Mouse (Mus musculus) embryonic facial prominence, embryonic 15.5 days (tissue): Measurements from ENCODE around the gene Cradd. TPM values are rescaled to one million over a fixed set of nuclear protein-coding genes. Genes with fewer than 3 reads are reported as not detected.

ENCODE experiments used
- ATAC-seq: fragments of 200-750 bp; cut with Nextera tagmentation; 2 replicates; pipeline ENCODE4 v1.8.0; 2017; ENCODE audit warnings: low read depth, moderate TSS enrichment; ENCODE audit not compliant: insufficient number of reproducible peaks, low FRiP score, low TSS enrichment
- H3K27ac ChIP-seq: fragments of 300-500 bp; sonication (generic); replicated peaks from 2 replicates; pipeline ENCODE4 v1.5.1; 2015; ENCODE audit warnings: mild to moderate bottlenecking, inconsistent platforms
- H3K27me3 ChIP-seq: fragments of 300-500 bp; sonication (generic); 2 replicates; pipeline ENCODE4 v1.6.1; 2015; ENCODE audit warnings: inconsistent platforms
- H3K36me3 ChIP-seq: fragments of 300-500 bp; sonication (generic); 2 replicates; pipeline ENCODE4 v1.6.1; 2015; ENCODE audit warnings: mild to moderate bottlenecking, inconsistent platforms
- H3K4me1 ChIP-seq: fragments of 300-500 bp; sonication (generic); 2 replicates; pipeline ENCODE4 v1.6.1; 2015; ENCODE audit warnings: inconsistent platforms
- H3K4me2 ChIP-seq: fragments of 300-500 bp; sonication (generic); replicated peaks from 2 replicates; pipeline ENCODE4 v1.6.1; 2015; ENCODE audit warnings: mild to moderate bottlenecking, inconsistent platforms
- H3K4me3 ChIP-seq: fragments of 300-500 bp; sonication (generic); replicated peaks from 2 replicates; pipeline ENCODE4 v1.5.1; 2015; ENCODE audit warnings: mild to moderate bottlenecking, inconsistent platforms
- H3K9ac ChIP-seq: fragments of 300-500 bp; sonication (generic); 2 replicates; pipeline ENCODE4 v1.6.1; 2015; ENCODE audit warnings: inconsistent platforms
- H3K9me3 ChIP-seq: fragments of 300-500 bp; sonication (generic); replicated peaks from 2 replicates; pipeline ENCODE4 v1.6.1; 2016; ENCODE audit warnings: inconsistent platforms
- WGBS: fragments of 180-500 bp; shearing (Covaris S2); methylation state at CpG from one replicate; pipeline ENCODE4 v1.1.7; 2015; 5-methylcytosine and 5-hydroxymethylcytosine counted together
- polyA plus RNA-seq: library from polyadenylated mRNA; unstranded; fragments of >200 nt; fragmentation: Nextera tagmentation; extraction: Ambion mirVana; gene quantifications from 2 replicates; pipeline ENCODE4 v1.2.1, GENCODE M21; 2015

The Cradd gene
- 9.2 and 11.1 TPM in 2 replicates for polyA plus RNA-seq

DNA sequence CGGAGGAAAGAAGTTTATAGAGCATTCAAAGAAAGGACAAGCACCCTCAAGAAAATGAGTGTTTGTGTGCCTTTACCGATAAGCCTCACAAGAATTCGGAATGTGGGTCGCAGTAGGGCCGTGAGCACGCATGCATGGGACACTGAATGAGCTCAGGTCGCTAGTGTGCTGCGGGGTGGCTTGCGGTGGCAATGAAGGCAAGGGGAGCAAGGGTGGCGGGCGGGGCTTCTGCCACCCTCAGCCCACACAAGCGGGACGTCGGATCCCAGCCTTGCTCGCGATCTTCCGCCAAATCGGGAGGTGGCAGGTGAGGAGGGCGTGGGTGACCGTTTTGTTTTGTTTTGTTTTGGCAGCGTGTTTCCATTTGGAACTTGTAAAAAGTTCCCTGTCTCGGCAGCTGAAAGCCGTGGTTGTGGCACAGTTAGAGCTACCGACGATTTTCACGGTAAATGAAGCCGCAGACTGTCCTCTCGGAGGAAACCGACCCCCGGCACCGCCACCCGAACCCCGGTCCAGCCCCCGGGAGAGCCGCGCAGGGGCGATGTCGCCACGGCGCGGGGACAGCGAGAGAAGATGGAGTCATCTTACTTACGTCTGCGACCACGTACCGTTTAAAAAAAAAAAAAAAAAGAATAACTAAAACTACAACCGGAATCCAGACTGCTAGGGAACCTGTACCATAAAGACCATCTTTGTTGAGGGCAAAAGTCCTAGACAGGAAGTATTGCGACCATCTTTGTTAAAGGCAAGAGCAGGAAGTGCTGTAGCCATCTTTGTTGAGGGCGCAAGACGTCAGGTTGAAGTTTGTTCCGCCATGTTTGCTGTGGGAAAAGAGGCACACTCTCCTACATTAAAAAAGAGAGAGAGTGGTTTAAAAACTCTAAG is at the start of gene Cradd:
Gene Cradd, minus strand, starts transcription at position 741 of the 885 bp plus-strand sequence.
- H3K4me1 ChIP-seq, result peaks cover 16% of the 10 kb centered on the region; the same call in 1 of the 2 replicates
- peak within 1 kb of the TSS; percentile 67 for H3K4me3 ChIP-seq
- H3K9me3 ChIP-seq, result no peaks in the 10 kb centered on the region
- peak within 1 kb of the TSS; percentile 76 for H3K4me2 ChIP-seq
- H3K27ac ChIP-seq, result peak within 1 kb of the TSS; percentile 96
- under 1% methylated on average over 51 of the region's 51 CpGs for WGBS
- H3K36me3 ChIP-seq, result no peaks in the 10 kb centered on the region
- peak; percentile 87 for ATAC-seq
- peak within 1 kb of the TSS; percentile 74 for H3K9ac ChIP-seq
- H3K27me3 ChIP-seq, result no peaks in the 10 kb centered on the region

DNA sequence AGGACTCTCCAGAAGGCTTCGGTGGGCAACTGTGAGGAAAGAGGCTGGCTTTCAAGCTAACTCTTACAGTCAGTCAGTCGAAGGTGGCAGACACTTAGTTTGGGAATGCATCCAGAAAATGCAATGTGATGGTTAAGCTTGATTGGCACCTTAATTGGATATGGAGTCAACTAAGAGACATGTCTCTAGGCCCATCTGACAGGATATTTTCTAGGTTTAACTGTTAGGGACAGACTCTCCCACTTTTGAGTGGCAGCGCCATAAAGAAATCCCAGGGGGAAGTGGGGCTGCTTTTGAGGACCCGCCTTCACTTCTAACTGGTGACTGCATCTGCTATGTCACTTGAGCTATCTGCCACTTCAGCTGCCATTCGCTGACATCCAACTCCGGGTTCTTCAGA is 49.4 kb upstream of the Cradd start:
- Histone ChIP-seq H3K9ac (no peak overlapping the region), H3K27ac (no peak overlapping the region), H3K4me1 (no peaks in the 10 kb centered on the region), H3K4me2 (no peak overlapping the region), H3K9me3 (no peaks in the 10 kb centered on the region), H3K36me3 (no peaks in the 10 kb centered on the region), H3K27me3 (no peaks in the 10 kb centered on the region), H3K4me3 (no peak overlapping the region)
- 80% methylated on average over 6 of the region's 6 CpGs for WGBS
- no peak for ATAC-seq

DNA sequence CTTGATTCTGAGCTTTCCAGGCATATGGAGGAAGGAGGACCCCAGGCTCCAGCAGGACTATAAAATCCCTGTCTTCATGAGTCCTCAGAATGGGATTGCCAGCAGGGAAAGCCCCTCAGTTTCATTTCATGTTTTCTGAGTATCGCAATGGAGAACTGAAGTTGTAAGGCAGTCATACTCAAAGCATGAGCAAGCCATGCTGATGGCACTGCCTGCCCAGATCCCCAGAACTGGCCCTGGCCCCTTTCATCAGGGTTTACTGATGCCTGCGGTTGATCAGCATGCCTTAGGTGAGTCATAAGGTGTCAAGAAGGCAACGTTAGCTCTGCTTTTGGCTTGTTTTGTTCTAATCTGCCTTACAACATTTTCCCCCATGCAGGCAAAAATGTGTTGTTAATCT is 48.0 kb upstream of the Cradd start:
- 77% methylated on average over 3 of the region's 3 CpGs for WGBS
- ATAC-seq, result no peak
- no peak overlapping the region for H3K27ac ChIP-seq
- no peaks in the 10 kb centered on the region for H3K4me1 ChIP-seq
- no peaks in the 10 kb centered on the region for H3K36me3 ChIP-seq
- H3K27me3 ChIP-seq, result no peaks in the 10 kb centered on the region
- H3K9me3 ChIP-seq, result no peaks in the 10 kb centered on the region
- no peak overlapping the region for H3K9ac ChIP-seq
- H3K4me3 ChIP-seq, result no peak overlapping the region
- no peak overlapping the region for H3K4me2 ChIP-seq

DNA sequence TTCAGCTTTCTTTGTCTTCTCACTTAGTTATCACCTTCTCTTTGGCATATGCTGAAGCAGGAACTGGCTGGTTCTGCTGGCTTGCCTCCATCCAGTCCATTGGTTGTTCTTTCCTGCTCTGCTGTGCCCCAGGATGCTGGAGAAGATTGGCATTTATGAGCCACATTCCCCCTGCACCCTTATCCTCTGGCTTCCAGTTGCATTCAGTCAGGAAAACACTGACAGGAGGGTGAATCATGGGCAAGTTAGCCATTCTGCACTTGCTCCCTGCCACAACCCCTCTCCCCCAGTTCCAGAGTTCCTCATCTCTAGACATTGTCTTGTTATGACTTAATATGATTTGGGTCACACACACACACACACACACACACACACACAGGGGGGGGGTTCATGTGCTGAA is 45.3 kb upstream of the Cradd start:
- Histone ChIP-seq H3K4me2 (no peak overlapping the region), H3K27me3 (no peaks in the 10 kb centered on the region), H3K9me3 (no peaks in the 10 kb centered on the region), H3K4me1 (no peaks in the 10 kb centered on the region), H3K36me3 (no peaks in the 10 kb centered on the region), H3K4me3 (no peak overlapping the region), H3K9ac (no peak overlapping the region), H3K27ac (no peak overlapping the region)
- ATAC-seq, result no peak

DNA sequence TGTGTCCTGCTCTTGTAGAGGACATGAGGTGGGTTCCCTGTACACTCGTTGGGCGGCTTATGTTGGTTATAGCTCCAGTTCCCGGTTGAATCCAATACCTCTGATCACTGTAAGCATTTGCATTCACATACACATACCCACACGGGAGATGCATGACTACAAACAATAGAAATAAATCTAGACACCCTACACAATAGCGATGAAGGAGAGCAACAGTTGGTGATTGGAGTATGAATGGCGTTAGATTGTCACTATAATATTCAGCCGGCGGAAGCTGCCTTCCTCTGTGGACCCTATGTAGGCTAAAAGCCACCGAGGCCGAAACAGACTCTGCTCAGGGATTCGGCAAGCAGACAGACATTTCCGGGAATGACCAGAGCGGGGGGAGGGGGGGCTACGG is 44.2 kb upstream of the Cradd start:
- WGBS, result 87% methylated on average over 14 of the region's 14 CpGs
- no peak for ATAC-seq
- H3K9ac ChIP-seq, result no peak overlapping the region
- no peaks in the 10 kb centered on the region for H3K9me3 ChIP-seq
- H3K27ac ChIP-seq, result no peak overlapping the region
- no peak overlapping the region for H3K4me2 ChIP-seq
- no peaks in the 10 kb centered on the region for H3K4me1 ChIP-seq
- H3K4me3 ChIP-seq, result no peak overlapping the region
- no peaks in the 10 kb centered on the region for H3K27me3 ChIP-seq
- H3K36me3 ChIP-seq, result no peaks in the 10 kb centered on the region

DNA sequence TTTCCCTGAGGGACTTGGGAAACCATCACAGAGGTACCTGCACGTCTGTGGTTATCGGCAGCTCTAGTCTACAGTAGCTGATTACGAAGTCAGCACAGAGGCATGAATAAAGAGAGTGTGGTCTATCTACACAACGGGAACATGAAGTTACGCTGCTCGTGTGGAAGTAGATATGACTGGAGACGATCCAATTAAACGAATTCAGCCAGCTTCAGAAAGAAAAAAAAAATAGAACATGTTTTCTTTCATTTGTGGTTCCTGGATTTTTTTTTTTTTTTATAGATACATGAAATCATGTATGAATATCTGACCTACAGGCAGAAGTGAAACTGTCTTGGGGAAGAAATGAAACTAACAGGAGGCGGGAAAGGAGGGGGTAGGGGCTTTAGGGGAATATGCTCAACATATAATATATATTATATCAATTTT is 43.7 kb upstream of the Cradd start:
- no peak for ATAC-seq
- no peak overlapping the region for H3K9ac ChIP-seq
- no peak overlapping the region for H3K4me3 ChIP-seq
- H3K27ac ChIP-seq, result no peak overlapping the region
- no peaks in the 10 kb centered on the region for H3K36me3 ChIP-seq
- H3K4me1 ChIP-seq, result no peaks in the 10 kb centered on the region
- no peak overlapping the region for H3K4me2 ChIP-seq
- H3K9me3 ChIP-seq, result no peaks in the 10 kb centered on the region
- H3K27me3 ChIP-seq, result no peaks in the 10 kb centered on the region
- 75% methylated on average over 9 of the region's 9 CpGs for WGBS

DNA sequence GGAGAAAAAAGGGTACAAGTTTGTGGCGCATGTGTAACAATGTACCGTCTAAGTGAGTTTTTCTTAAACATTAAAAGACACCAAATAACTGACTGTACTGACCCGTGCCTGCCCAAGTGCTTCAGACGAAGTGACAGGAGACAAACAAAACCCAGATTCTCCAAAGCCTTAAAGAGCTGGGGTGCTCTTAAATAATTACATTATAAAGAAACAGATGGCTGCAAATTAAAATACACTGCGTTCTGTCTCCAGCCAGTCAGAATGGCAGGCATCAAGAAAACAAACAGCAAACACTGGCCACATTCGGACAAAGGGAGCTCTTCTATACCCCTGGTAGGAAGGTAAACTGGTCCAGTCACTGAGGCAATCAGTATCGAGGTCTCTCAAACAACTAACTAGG is 43.3 kb upstream of the Cradd start:
- Histone ChIP-seq H3K27ac (no peak overlapping the region), H3K4me2 (no peak overlapping the region), H3K27me3 (no peaks in the 10 kb centered on the region), H3K36me3 (no peaks in the 10 kb centered on the region), H3K9ac (no peak overlapping the region), H3K4me3 (no peak overlapping the region), H3K4me1 (no peaks in the 10 kb centered on the region), H3K9me3 (no peaks in the 10 kb centered on the region)
- no peak for ATAC-seq
- 64% methylated on average over 7 of the region's 7 CpGs for WGBS

DNA sequence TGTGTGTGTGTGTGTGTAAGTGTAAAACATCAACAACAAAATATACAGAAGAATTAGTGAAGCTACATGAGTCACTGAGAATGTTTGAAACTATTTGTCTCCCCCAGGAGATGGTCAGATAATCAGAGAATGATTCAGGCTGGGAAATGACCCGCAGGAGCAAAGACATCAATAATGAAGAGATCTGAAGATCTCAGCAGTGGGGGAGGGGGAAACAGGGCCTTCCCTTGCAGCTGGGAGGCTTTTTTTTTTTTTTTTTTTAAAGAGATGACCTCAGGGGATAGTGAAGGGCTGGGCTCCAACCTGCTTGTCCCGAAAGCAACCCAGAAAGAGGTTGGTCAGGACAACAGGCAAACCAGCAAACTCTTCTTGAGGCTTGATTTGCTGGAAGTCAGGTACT is 38.4 kb upstream of the Cradd start:
- 25% methylated on average over 2 of the region's 2 CpGs for WGBS

DNA sequence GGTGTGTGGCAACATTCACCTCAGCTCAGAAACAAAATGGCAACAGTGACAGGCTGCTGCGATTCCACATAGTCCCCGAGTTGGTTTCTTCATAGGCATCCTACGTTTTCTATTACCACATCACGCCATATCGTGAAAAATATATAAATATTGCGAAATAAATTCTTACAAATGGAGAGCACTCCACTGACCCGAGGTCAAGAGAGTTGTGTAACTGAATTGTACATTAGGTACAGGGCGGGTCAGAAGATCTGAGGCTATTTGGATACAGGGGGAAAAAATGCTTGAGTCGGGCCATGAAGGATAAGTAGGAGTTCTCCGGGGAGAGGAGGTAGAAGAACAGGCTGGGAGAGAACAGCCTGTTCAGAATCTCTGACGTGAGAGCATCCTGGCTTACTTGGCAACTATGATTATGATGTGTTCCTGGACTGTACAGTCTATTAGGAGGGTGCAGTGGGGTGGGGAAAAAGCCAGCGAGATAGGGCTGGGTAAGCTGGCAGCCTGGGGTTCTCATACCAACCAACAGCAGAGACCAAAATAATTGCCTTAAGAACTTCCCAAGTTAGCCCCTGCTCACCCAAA is 37.4 kb upstream of the Cradd start:
- Histone ChIP-seq H3K27me3 (no peaks in the 10 kb centered on the region), H3K27ac (no peak overlapping the region), H3K4me1 (no peaks in the 10 kb centered on the region), H3K4me3 (no peak overlapping the region), H3K9ac (no peak overlapping the region), H3K9me3 (no peaks in the 10 kb centered on the region), H3K36me3 (no peaks in the 10 kb centered on the region), H3K4me2 (no peak overlapping the region)
- WGBS, result 86% methylated on average over 12 of the region's 12 CpGs
- ATAC-seq, result no peak

More for the DNA sequence above, 38.4 kb upstream of the Cradd start:
- no peaks in the 10 kb centered on the region for H3K4me1 ChIP-seq
- H3K9me3 ChIP-seq, result no peaks in the 10 kb centered on the region
- H3K4me3 ChIP-seq, result no peak overlapping the region
- no peak overlapping the region for H3K9ac ChIP-seq
- H3K4me2 ChIP-seq, result no peak overlapping the region
- no peak for ATAC-seq
- H3K27ac ChIP-seq, result no peak overlapping the region
- H3K36me3 ChIP-seq, result no peaks in the 10 kb centered on the region
- no peaks in the 10 kb centered on the region for H3K27me3 ChIP-seq

DNA sequence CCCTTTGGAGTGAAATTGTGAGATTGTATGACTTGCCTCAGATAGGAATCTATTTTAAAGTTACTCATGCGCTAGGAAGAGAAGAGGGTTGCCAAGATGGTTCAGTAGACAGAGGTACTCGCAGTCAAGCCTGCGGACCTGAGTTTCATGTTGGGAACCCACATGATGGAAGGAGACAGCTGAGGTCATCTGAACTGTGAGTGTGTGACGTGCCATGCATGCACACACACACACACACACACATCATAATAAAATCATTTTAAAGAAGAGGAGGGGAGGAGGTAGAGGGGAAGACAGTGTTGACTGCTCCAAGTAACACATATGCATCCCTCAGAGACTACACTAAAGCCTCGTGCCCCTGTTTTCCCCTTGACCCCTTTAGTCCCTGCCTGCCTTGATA is 36.1 kb upstream of the Cradd start:
- H3K4me1 ChIP-seq, result no peaks in the 10 kb centered on the region
- H3K27me3 ChIP-seq, result no peaks in the 10 kb centered on the region
- ATAC-seq, result no peak
- no peak overlapping the region for H3K4me2 ChIP-seq
- no peak overlapping the region for H3K9ac ChIP-seq
- no peaks in the 10 kb centered on the region for H3K9me3 ChIP-seq
- no peaks in the 10 kb centered on the region for H3K36me3 ChIP-seq
- 81% methylated on average over 5 of the region's 5 CpGs for WGBS
- no peak overlapping the region for H3K27ac ChIP-seq
- H3K4me3 ChIP-seq, result no peak overlapping the region

DNA sequence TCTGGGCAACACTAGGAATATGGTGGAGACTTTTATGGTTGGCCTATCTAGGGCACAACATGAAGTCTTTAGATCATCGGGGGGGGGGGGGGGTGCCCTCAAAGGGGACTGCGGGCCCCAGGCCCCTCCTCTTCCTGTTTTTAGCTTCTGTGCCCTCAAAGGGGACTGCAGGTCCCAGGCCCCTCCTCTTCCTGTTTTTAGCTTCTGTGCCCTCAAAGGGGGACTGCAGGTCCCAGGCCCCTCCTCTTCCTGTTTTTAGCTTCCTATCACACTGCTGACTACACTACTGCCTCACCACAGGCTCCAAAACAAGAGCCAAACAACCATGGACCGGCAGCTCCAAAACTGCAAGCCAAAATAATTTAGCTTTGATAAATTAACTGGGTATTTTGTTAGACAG is 33.8 kb upstream of the Cradd start:
- Histone ChIP-seq H3K36me3 (no peaks in the 10 kb centered on the region), H3K9me3 (no peaks in the 10 kb centered on the region), H3K27me3 (no peaks in the 10 kb centered on the region), H3K4me3 (no peak overlapping the region), H3K9ac (no peak overlapping the region), H3K4me1 (no peaks in the 10 kb centered on the region), H3K27ac (no peak overlapping the region), H3K4me2 (no peak overlapping the region)
- ATAC-seq, result no peak
- 93% methylated on average over 3 of the region's 3 CpGs for WGBS

DNA sequence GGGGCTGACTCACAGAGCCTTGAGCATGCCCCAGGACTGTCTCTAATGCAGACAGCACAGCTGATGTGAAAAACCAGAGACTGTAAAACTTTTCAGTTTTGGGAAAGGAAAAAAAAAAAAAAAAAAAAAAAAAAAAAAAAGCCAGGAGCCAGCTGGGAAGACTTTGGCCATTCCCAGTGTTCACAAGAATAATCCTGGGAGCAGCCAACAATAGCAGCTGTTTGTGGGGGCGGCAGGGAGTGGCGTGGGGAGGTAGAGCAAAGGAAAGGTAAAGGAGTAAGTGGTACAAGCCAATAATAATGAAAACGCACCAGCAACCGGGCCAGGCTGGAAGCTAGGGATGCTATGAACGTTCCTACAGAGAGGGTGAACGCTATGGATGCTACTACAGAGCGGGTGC is 32.8 kb upstream of the Cradd start:
- Histone ChIP-seq H3K4me2 (no peak overlapping the region), H3K4me3 (no peak overlapping the region), H3K9ac (no peak overlapping the region), H3K9me3 (no peaks in the 10 kb centered on the region), H3K27me3 (no peaks in the 10 kb centered on the region), H3K4me1 (no peaks in the 10 kb centered on the region), H3K36me3 (no peaks in the 10 kb centered on the region), H3K27ac (no peak overlapping the region)
- no peak for ATAC-seq
- WGBS, result 73% methylated on average over 7 of the region's 7 CpGs
